ENCODE assay signal across 27 mouse cellular contexts in genomic region chr16:93075488-93075887, GRCm38 (mm10).
A peak's percentile ranks its signal among the peaks of the same experiment; 100 is the strongest.
DNase-seq lines count a peak whose midpoint lies in the region; ATAC-seq lines count a peak whose summit lies in the region.
"Had no signal": no experiment of that assay in that cellular context is flagged by ENCODE, and none has a peak within 500 bp of the region (broad histone marks: within the 10 kb centered on the region; RNA-seq: fewer than 3 reads in every experiment).

No protein-coding gene starts in this region.

- H3K27me3 ChIP-seq in embryonic facial prominence, embryonic 11.5 days (ENCODE audit: control insufficient read depth, insufficient read depth, low read length), result no peaks in the 10 kb centered on the region
- H3K27me3 ChIP-seq in embryonic facial prominence, embryonic 10.5 days (replicated peaks; ENCODE audit: low read depth, poor library complexity, severe bottlenecking), result peaks cover 8% of the 10 kb centered on the region; the same call in 1 of the 2 replicates
- H3K27me3 ChIP-seq in limb, embryonic 13.5 days, result peaks cover 6% of the 10 kb centered on the region; the same call in 1 of the 2 replicates
- H3K27me3 ChIP-seq in midbrain, embryonic 16.5 days (ENCODE audit: control insufficient read depth, insufficient read depth, low read depth, low read length), result no peaks in the 10 kb centered on the region
- H3K27me3 ChIP-seq: embryonic facial prominence, embryonic 13.5 days; forebrain, embryonic 12.5 days; forebrain, embryonic 15.5 days; hindbrain, embryonic 13.5 days had no signal

- H3K4me3 ChIP-seq in embryonic facial prominence, embryonic 11.5 days (ENCODE audit: low read depth, low read length), result no peak overlapping the region
- no peak overlapping the region for H3K4me3 ChIP-seq in embryonic facial prominence, embryonic 10.5 days
- H3K4me3 ChIP-seq in limb, embryonic 13.5 days, result no peak overlapping the region
- no peak overlapping the region for H3K4me3 ChIP-seq in midbrain, embryonic 16.5 days (ENCODE audit: low read depth, low read length)
- H3K4me3 ChIP-seq: embryonic facial prominence, embryonic 13.5 days; erythroblast, embryonic 14.5 days; forebrain, embryonic 12.5 days; forebrain, embryonic 15.5 days; heart, embryonic 12.5 days; heart, embryonic 15.5 days; hindbrain, embryonic 10.5 days; hindbrain, embryonic 13.5 days had no signal

- H3K9ac ChIP-seq in embryonic facial prominence, embryonic 11.5 days (replicated peaks; ENCODE audit: low read length), result no peak overlapping the region
- H3K9ac ChIP-seq in limb, embryonic 13.5 days, result no peak overlapping the region
- H3K9ac ChIP-seq in midbrain, embryonic 16.5 days (ENCODE audit: low read depth, low read length), result no peak overlapping the region
- H3K9ac ChIP-seq: embryonic facial prominence, embryonic 13.5 days; forebrain, embryonic 12.5 days; forebrain, embryonic 15.5 days; heart, embryonic 12.5 days; heart, embryonic 15.5 days; hindbrain, embryonic 13.5 days had no signal

- H3K27ac ChIP-seq in embryonic facial prominence, embryonic 11.5 days (replicated peaks; ENCODE audit: low read depth, low read length), result no peak overlapping the region
- no peak overlapping the region for H3K27ac ChIP-seq in embryonic facial prominence, embryonic 10.5 days (replicated peaks)
- no peak overlapping the region for H3K27ac ChIP-seq in limb, embryonic 13.5 days
- no peak overlapping the region for H3K27ac ChIP-seq in midbrain, embryonic 16.5 days (ENCODE audit: low read length)
- H3K27ac ChIP-seq: embryonic facial prominence, embryonic 13.5 days; forebrain, embryonic 12.5 days; forebrain, embryonic 15.5 days; heart, embryonic 15.5 days; hindbrain, embryonic 10.5 days; hindbrain, embryonic 13.5 days had no signal

- DNase-seq in embryonic facial prominence, embryonic 11.5 days (ENCODE audit: low spot score), result peak; percentile 23
- DNase-seq in embryonic facial prominence, embryonic 10.5 days (ENCODE audit: low spot score), result no peak
- DNase-seq in testis, postnatal 14 days (ENCODE audit: low spot score), result peak; percentile 48
- no peak for DNase-seq in testis, postnatal 10 days (ENCODE audit: low spot score)
- DNase-seq in ovary, postnatal 14 days (ENCODE audit: low spot score), result no peak
- DNase-seq in spleen, postnatal 14 days (ENCODE audit: low spot score in 2 of 2), result no peak
- DNase-seq: adrenal gland, postnatal 10 days; adrenal gland, postnatal 36 days; cerebellum, adult 18-20 months; cerebellum, adult 9-10 months; cerebellum, postnatal 14 days; gastrocnemius, postnatal 25 days; heart, adult 18-20 months; heart, postnatal 10 days; heart, postnatal 36 days had no signal

- H3K4me1 ChIP-seq in embryonic facial prominence, embryonic 11.5 days (ENCODE audit: control insufficient read depth, insufficient read depth, low read length), result no peaks in the 10 kb centered on the region; the same call in 1 of the 2 replicates
- peaks cover 30% of the 10 kb centered on the region for H3K4me1 ChIP-seq in embryonic facial prominence, embryonic 10.5 days
- H3K4me1 ChIP-seq in limb, embryonic 13.5 days, result peaks cover 42% of the 10 kb centered on the region
- 0 out of 2 replicates have a peak, but pooled peaks cover 2% of the 10 kb centered on the region for H3K4me1 ChIP-seq in midbrain, embryonic 16.5 days (ENCODE audit: control insufficient read depth, insufficient read depth, low read length)

- WGBS in embryonic facial prominence, embryonic 11.5 days, result 69% methylated on average over 11 of the region's 11 CpGs
- 81% methylated on average over 11 of the region's 11 CpGs for WGBS in embryonic facial prominence, embryonic 10.5 days
- WGBS in limb, embryonic 13.5 days, result 25% methylated on average over 11 of the region's 11 CpGs
- 92% methylated on average over 11 of the region's 11 CpGs for WGBS in midbrain, embryonic 16.5 days

- no peaks in the 10 kb centered on the region for H3K9me3 ChIP-seq in embryonic facial prominence, embryonic 11.5 days (replicated peaks; ENCODE audit: control insufficient read depth, low read length)
- H3K9me3 ChIP-seq in embryonic facial prominence, embryonic 10.5 days, result no peaks in the 10 kb centered on the region
- H3K9me3 ChIP-seq in limb, embryonic 13.5 days, result no peaks in the 10 kb centered on the region
- no peaks in the 10 kb centered on the region for H3K9me3 ChIP-seq in midbrain, embryonic 16.5 days (replicated peaks; ENCODE audit: control insufficient read depth, low read length, poor library complexity, severe bottlenecking)
- H3K9me3 ChIP-seq: embryonic facial prominence, embryonic 13.5 days; forebrain, embryonic 15.5 days; heart, embryonic 12.5 days; heart, embryonic 15.5 days; hindbrain, embryonic 10.5 days had no signal

- H3K4me2 ChIP-seq in embryonic facial prominence, embryonic 11.5 days (ENCODE audit: low read depth, low read length), result no peak overlapping the region
- peak overlapping the region; percentile 23; the same call in 1 of the 2 replicates for H3K4me2 ChIP-seq in limb, embryonic 13.5 days (replicated peaks)
- no peak overlapping the region for H3K4me2 ChIP-seq in midbrain, embryonic 16.5 days (ENCODE audit: low read length)
- H3K4me2 ChIP-seq: embryonic facial prominence, embryonic 13.5 days; forebrain, embryonic 12.5 days; forebrain, embryonic 15.5 days; heart, embryonic 12.5 days; heart, embryonic 15.5 days; hindbrain, embryonic 13.5 days had no signal

- no peaks in the 10 kb centered on the region for H3K36me3 ChIP-seq in embryonic facial prominence, embryonic 11.5 days (replicated peaks; ENCODE audit: control insufficient read depth, insufficient read depth, low read depth, low read length)
- no peaks in the 10 kb centered on the region for H3K36me3 ChIP-seq in embryonic facial prominence, embryonic 10.5 days (replicated peaks)
- H3K36me3 ChIP-seq in limb, embryonic 13.5 days, result no peaks in the 10 kb centered on the region
- H3K36me3 ChIP-seq in midbrain, embryonic 16.5 days (ENCODE audit: control insufficient read depth, insufficient read depth, low read length), result no peaks in the 10 kb centered on the region
- H3K36me3 ChIP-seq: embryonic facial prominence, embryonic 13.5 days; forebrain, embryonic 12.5 days; forebrain, embryonic 15.5 days; heart, embryonic 12.5 days; heart, embryonic 15.5 days; hindbrain, embryonic 10.5 days; hindbrain, embryonic 13.5 days had no signal

- ATAC-seq in embryonic facial prominence, embryonic 11.5 days (replicated peaks; ENCODE audit: insufficient number of reproducible peaks, low FRiP score, low TSS enrichment, low read depth), result no peak
- ATAC-seq in limb, embryonic 13.5 days (ENCODE audit: low FRiP score, low read depth), result peak; percentile 66
- no peak for ATAC-seq in midbrain, embryonic 16.5 days
- ATAC-seq: activated CD4-positive, CD25-positive, alpha-beta regulatory T cell, adult 4 months; forebrain, embryonic 15.5 days; hindbrain, embryonic 16.5 days had no signal

Comparison
In these comparisons a context has a peak if more than half of its experiments do, and no peak if none do; other contexts are left out.
1. DNase-seq: peak in embryonic facial prominence, embryonic 11.5 days (single experiment) and testis, postnatal 14 days (single experiment); none in embryonic facial prominence, embryonic 10.5 days (single experiment), testis, postnatal 10 days (single experiment), ovary, postnatal 14 days (single experiment) and spleen, postnatal 14 days (0 of 2).